Mouse (Mus musculus) E14TG2a.4 (cell line): ENCODE measurements around the gene Hist1h4i.

Experiments
- CTCF ChIP-seq: conservative IDR thresholded peaks from 2 replicates; pipeline ENCODE4 v1.5.1; 2014; ENCODE audit warnings: low read length
- NANOG ChIP-seq: IDR thresholded peaks from 2 replicates; pipeline ENCODE4 v1.6.1; 2014; ENCODE audit warnings: borderline replicate concordance, low read length, mixed read lengths
- POU5F1 ChIP-seq: IDR thresholded peaks from 2 replicates; pipeline ENCODE4 v1.6.1; 2014; ENCODE audit warnings: low read length, borderline replicate concordance

- no peak for TF ChIP-seq CTCF
- TF ChIP-seq POU5F1, result no peak
- TF ChIP-seq NANOG, result no peak
Observed at GRCm38 (mm10) chr13:22001823-22002222, 39.3 kb downstream of the Hist1h4i start.
